Mouse (Mus musculus) E14TG2a.4 (cell line): ENCODE measurements at regions not wholly inside any gene's neighbourhood (a gene's known extent, or its start where the extent isn't known, plus 50 kb on each side); places are given as distances from the start of the nearest gene placed in this dataset.

Experiments used
- CTCF ChIP-seq: conservative IDR thresholded peaks from 2 replicates; pipeline ENCODE4 v1.5.1; 2014; ENCODE audit warnings: low read length
- NANOG ChIP-seq: IDR thresholded peaks from 2 replicates; pipeline ENCODE4 v1.6.1; 2014; ENCODE audit warnings: borderline replicate concordance, low read length, mixed read lengths

GRCm38 (mm10) chr4:153634221-153634881 lies 151.7 kb upstream of the Ajap1 start:
- TF ChIP-seq CTCF (no peak), NANOG (no peak)
